Mouse (Mus musculus) olfactory bulb, adult 2 months (tissue): ENCODE data around the gene Fbxw13. TPM values are rescaled to one million over a fixed set of nuclear protein-coding genes. Genes with fewer than 3 reads are reported as not detected.
"Not testable (repeated sequence)": the region's sequence is repeated elsewhere in the genome, so short reads cannot be mapped to it uniquely, and the experiment has no call there.

Experiments
- H3K27ac ChIP-seq: fragments of 200-500 bp; 2 replicates; pipeline ENCODE4 v1.5.1; 2012; ENCODE audit warnings: low read depth, low read length; ENCODE audit not compliant: insufficient read depth
- H3K4me1 ChIP-seq: fragments of 200-500 bp; 2 replicates; pipeline ENCODE4 v1.6.1; 2012; ENCODE audit warnings: low read length; ENCODE audit not compliant: control insufficient read depth, insufficient read depth
- H3K4me3 ChIP-seq: fragments of 200-500 bp; 2 replicates; pipeline ENCODE4 v1.5.1; 2012; ENCODE audit warnings: mild to moderate bottlenecking, low read depth, low read length, moderate library complexity; ENCODE audit not compliant: insufficient read depth
- CTCF ChIP-seq: fragments of 200-500 bp; IDR thresholded peaks from 2 replicates; pipeline ENCODE4 v1.5.1; 2012; ENCODE audit warnings: low read depth, mild to moderate bottlenecking, low read length, moderate library complexity; ENCODE audit not compliant: insufficient read depth
- POLR2A ChIP-seq: fragments of 200-500 bp; IDR thresholded peaks from 2 replicates; pipeline ENCODE4 v1.6.1; 2012; ENCODE audit warnings: mild to moderate bottlenecking, low read depth, low read length, moderate library complexity; ENCODE audit not compliant: insufficient read depth
- WGBS: fragments of 180-500 bp; shearing (Covaris S2); methylation state at CpG from one replicate; pipeline ENCODE4 v1.1.7; 2018; 5-methylcytosine and 5-hydroxymethylcytosine counted together
- polyA plus RNA-seq: library from polyadenylated mRNA; stranded (reverse); fragments of >200 nt; gene quantifications from 2 replicates; pipeline ENCODE4 v1.2.4, GENCODE M21; 2012; ENCODE audit warnings: low replicate concordance; ENCODE audit not compliant: missing spikeins, insufficient read depth, insufficient read length

Gene Fbxw13
- not detected in 2 replicates for polyA plus RNA-seq

- not testable (repeated sequence) for H3K27ac ChIP-seq, H3K4me1 ChIP-seq, H3K4me3 ChIP-seq
- WGBS, result 76% methylated on average over 3 of the region's 3 CpGs
Observed at GRCm38 (mm10) chr9:109195875-109196274, at the start of gene Fbxw13. Gene Fbxw13, minus strand, starts transcription at chr9:109195975.

GRCm38 (mm10) chr9:109234654-109235053, 38.9 kb upstream of the Fbxw13 start, which contains the start of gene Fbxw20:
Gene Fbxw20, minus strand, starts transcription at chr9:109234754.
- WGBS, result 93% methylated on average over 1 of the region's 1 CpGs

GRCm38 (mm10) chr9:109218449-109218848, 22.7 kb upstream of the Fbxw13 start:
- H3K4me3 ChIP-seq, result no peak overlapping the region
- TF ChIP-seq CTCF (no peak), POLR2A (no peak)
- WGBS, result 72% methylated on average over 6 of the region's 6 CpGs
- H3K27ac ChIP-seq, result no peak overlapping the region
- no peaks in the 10 kb centered on the region for H3K4me1 ChIP-seq

More at GRCm38 (mm10) chr9:109234654-109235053, 38.9 kb upstream of the Fbxw13 start, which contains the start of gene Fbxw20:
- Histone ChIP-seq H3K4me1 (no peaks in the 10 kb centered on the region), H3K27ac (no peak within 1 kb of the TSS), H3K4me3 (no peak within 1 kb of the TSS)
- TF ChIP-seq CTCF (no peak), POLR2A (no peak)

- H3K4me1 ChIP-seq, H3K27ac ChIP-seq, H3K4me3 ChIP-seq: not testable (repeated sequence)
- WGBS, result 71% methylated on average over 1 of the region's 1 CpGs
Observed at GRCm38 (mm10) chr9:109201347-109201746, 5.6 kb upstream of the Fbxw13 start.

GRCm38 (mm10) chr9:109200349-109200748, 4.6 kb upstream of the Fbxw13 start:
- 98% methylated on average over 1 of the region's 1 CpGs for WGBS
- Histone ChIP-seq H3K4me1 (no peaks in the 10 kb centered on the region), H3K27ac (no peak overlapping the region), H3K4me3 (no peak overlapping the region)
- no peak for TF ChIP-seq CTCF
- TF ChIP-seq POLR2A, result no peak

- Histone ChIP-seq H3K27ac (no peak overlapping the region), H3K4me1 (no peaks in the 10 kb centered on the region), H3K4me3 (no peak overlapping the region)
- WGBS, result 77% methylated on average over 1 of the region's 1 CpGs
- TF ChIP-seq POLR2A (no peak), CTCF (no peak)
Observed at GRCm38 (mm10) chr9:109199353-109199752, 3.6 kb upstream of the Fbxw13 start.

GRCm38 (mm10) chr9:109177208-109177607, 18.6 kb downstream of the Fbxw13 start:
- Histone ChIP-seq H3K27ac (no peak overlapping the region), H3K4me1 (no peaks in the 10 kb centered on the region), H3K4me3 (no peak overlapping the region)
- WGBS, result 78% methylated on average over 1 of the region's 1 CpGs
- no peak for TF ChIP-seq POLR2A

GRCm38 (mm10) chr9:109176301-109176700, 19.5 kb downstream of the Fbxw13 start:
- no peak overlapping the region for H3K4me3 ChIP-seq
- WGBS, result 81% methylated on average over 1 of the region's 1 CpGs
- TF ChIP-seq POLR2A (no peak), CTCF (no peak)
- no peak overlapping the region for H3K27ac ChIP-seq
- H3K4me1 ChIP-seq, result no peaks in the 10 kb centered on the region

GRCm38 (mm10) chr9:109167316-109167715, 28.5 kb downstream of the Fbxw13 start:
- Histone ChIP-seq H3K27ac (no peak overlapping the region), H3K4me1 (no peaks in the 10 kb centered on the region), H3K4me3 (no peak overlapping the region)
- no peak for TF ChIP-seq POLR2A

- TF ChIP-seq POLR2A, result no peak
- Histone ChIP-seq H3K4me3 (no peak within 1 kb of the TSS), H3K27ac (no peak within 1 kb of the TSS), H3K4me1 (no peaks in the 10 kb centered on the region)
- WGBS, result 61% methylated on average over 3 of the region's 3 CpGs
Observed at GRCm38 (mm10) chr9:109161941-109162340, 33.8 kb downstream of the Fbxw13 start, which contains the start of gene Fbxw21. Gene Fbxw21, minus strand, starts transcription at chr9:109162041.

GRCm38 (mm10) chr9:109140414-109140813, 55.4 kb downstream of the Fbxw13 start:
- not testable (repeated sequence) for H3K27ac ChIP-seq, H3K4me3 ChIP-seq, H3K4me1 ChIP-seq
- 67% methylated on average over 4 of the region's 4 CpGs for WGBS
